Mouse (Mus musculus): ENCODE measurements at regions not wholly inside any gene's neighbourhood (a gene's known extent, or its start where the extent isn't known, plus 50 kb on each side); places are given as distances from the start of the nearest gene placed in this dataset.

DNA sequence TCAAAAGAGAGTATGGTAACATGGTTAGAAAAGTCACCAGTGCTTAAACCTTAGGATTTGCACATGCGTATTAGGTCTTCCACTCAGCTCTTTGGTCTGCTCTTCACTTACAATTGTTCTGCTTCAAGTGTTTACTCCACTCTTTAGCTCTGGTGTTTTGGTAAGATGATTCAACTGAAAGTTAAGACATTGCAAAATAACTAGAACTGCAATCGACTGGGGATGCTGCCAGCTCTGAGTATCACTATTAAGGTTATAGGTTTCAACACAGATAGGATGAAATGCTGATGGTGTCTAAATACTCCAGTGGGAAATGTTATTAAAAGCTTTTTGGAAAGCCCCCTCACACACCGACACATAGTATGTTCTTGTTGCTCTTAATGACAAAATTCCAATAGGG is 156.6 kb upstream of the Thumpd2 start:
- H3K27ac ChIP-seq (ENCODE audit: insufficient read depth, low read depth, low read length, poor library complexity, severe bottlenecking), result no peak overlapping the region
- in situ Hi-C loops (cut with MboI; ENCODE audit: low sequenced_read_pairs in 2 of 2, unreplicated experiment in 2 of 2), result no loop called here
- no peak for DNase-seq (ENCODE audit: low read depth, low spot score)
- no peak overlapping the region for H3K9ac ChIP-seq (ENCODE audit: insufficient read depth, low read depth, low read length, poor library complexity, severe bottlenecking)
- TF ChIP-seq HCFC1 (IDR thresholded peaks at IDR 0.05; ENCODE audit: borderline replicate concordance, insufficient read depth, low read length), result no peak
- TF ChIP-seq MAFK (IDR thresholded peaks at IDR 0.05; ENCODE audit: insufficient read depth, low read depth, low read length), result no peak
- no peak for TF ChIP-seq ZC3H11A (IDR thresholded peaks at IDR 0.05; ENCODE audit: borderline replicate concordance, low read depth, low read length)
- TF ChIP-seq CHD2 (IDR thresholded peaks at IDR 0.05; ENCODE audit: low read depth, low read length), result no peak
- no peak for TF ChIP-seq ZNF384 (IDR thresholded peaks at IDR 0.05; ENCODE audit: low read depth, low read length)
- H3K9me3 ChIP-seq (ENCODE audit: control insufficient read depth, insufficient read depth, low read depth, low read length), result no peaks in the 10 kb centered on the region
- no peaks in the 10 kb centered on the region for H3K36me3 ChIP-seq (ENCODE audit: control insufficient read depth, insufficient read depth, low read length, poor library complexity, severe bottlenecking)
- no peak overlapping the region for H3K4me3 ChIP-seq (ENCODE audit: insufficient read depth in 1 of 2, low read depth in 1 of 2, low read length in 2 of 2, poor library complexity in 1 of 2, severe bottlenecking in 1 of 2)
- no peaks in the 10 kb centered on the region for H3K4me1 ChIP-seq (ENCODE audit: control insufficient read depth in 2 of 2, insufficient read depth in 2 of 2, low read length in 2 of 2, poor library complexity in 1 of 2)

- H3K4me3 ChIP-seq (ENCODE audit: insufficient read depth in 1 of 2, low read depth in 1 of 2, low read length in 2 of 2, poor library complexity in 1 of 2, severe bottlenecking in 1 of 2), result no peak overlapping the region
- no peak overlapping the region for H3K27ac ChIP-seq (ENCODE audit: insufficient read depth, low read depth, low read length, poor library complexity, severe bottlenecking)
- H3K36me3 ChIP-seq (ENCODE audit: control insufficient read depth, insufficient read depth, low read length, poor library complexity, severe bottlenecking), result no peaks in the 10 kb centered on the region
- in situ Hi-C loops (cut with MboI; ENCODE audit: low sequenced_read_pairs in 2 of 2, unreplicated experiment in 2 of 2), result no loop called here
- TF ChIP-seq ZC3H11A (IDR thresholded peaks at IDR 0.05; ENCODE audit: borderline replicate concordance, low read depth, low read length), result no peak
- no peak overlapping the region for H3K9ac ChIP-seq (ENCODE audit: insufficient read depth, low read depth, low read length, poor library complexity, severe bottlenecking)
- H3K9me3 ChIP-seq (ENCODE audit: control insufficient read depth, insufficient read depth, low read depth, low read length), result no peaks in the 10 kb centered on the region
- H3K4me1 ChIP-seq (ENCODE audit: control insufficient read depth in 2 of 2, insufficient read depth in 2 of 2, low read length in 2 of 2, poor library complexity in 1 of 2), result no peaks in the 10 kb centered on the region
- no peak for DNase-seq (ENCODE audit: low read depth, low spot score)
Observed at GRCm38 (mm10) chr17:81214844-81215243, 150.0 kb upstream of the Thumpd2 start.

- no peak overlapping the region for H3K9ac ChIP-seq (ENCODE audit: insufficient read depth, low read depth, low read length, poor library complexity, severe bottlenecking)
- in situ Hi-C loops (cut with MboI; ENCODE audit: low sequenced_read_pairs in 2 of 2, unreplicated experiment in 2 of 2), result no loop called here
- no peak for DNase-seq (ENCODE audit: low read depth, low spot score)
Observed at GRCm38 (mm10) chr17:81212043-81212442, 147.2 kb upstream of the Thumpd2 start.

GRCm38 (mm10) chr17:81210389-81210788 is 145.5 kb upstream of the Thumpd2 start:
- in situ Hi-C loops (cut with MboI; ENCODE audit: low sequenced_read_pairs in 2 of 2, unreplicated experiment in 2 of 2), result no loop called here
- DNase-seq (ENCODE audit: low read depth, low spot score), result no peak
- no peaks in the 10 kb centered on the region; the same call in 1 of the 2 replicates for H3K9me3 ChIP-seq (ENCODE audit: control insufficient read depth, insufficient read depth, low read depth, low read length)

More at GRCm38 (mm10) chr17:81212043-81212442, 147.2 kb upstream of the Thumpd2 start:
- Histone ChIP-seq H3K9me3 (ENCODE audit: control insufficient read depth, insufficient read depth, low read depth, low read length) (no peaks in the 10 kb centered on the region; the same call in 1 of the 2 replicates), H3K4me3 (ENCODE audit: insufficient read depth in 1 of 2, low read depth in 1 of 2, low read length in 2 of 2, poor library complexity in 1 of 2, severe bottlenecking in 1 of 2) (no peak overlapping the region), H3K4me1 (ENCODE audit: control insufficient read depth in 2 of 2, insufficient read depth in 2 of 2, low read length in 2 of 2, poor library complexity in 1 of 2) (no peaks in the 10 kb centered on the region), H3K36me3 (ENCODE audit: control insufficient read depth, insufficient read depth, low read length, poor library complexity, severe bottlenecking) (no peaks in the 10 kb centered on the region), H3K27ac (ENCODE audit: insufficient read depth, low read depth, low read length, poor library complexity, severe bottlenecking) (no peak overlapping the region)
- TF ChIP-seq CHD2 (IDR thresholded peaks at IDR 0.05; ENCODE audit: low read depth, low read length) (no peak), ZNF384 (IDR thresholded peaks at IDR 0.05; ENCODE audit: low read depth, low read length) (no peak), MAFK (IDR thresholded peaks at IDR 0.05; ENCODE audit: insufficient read depth, low read depth, low read length) (no peak), ZC3H11A (IDR thresholded peaks at IDR 0.05; ENCODE audit: borderline replicate concordance, low read depth, low read length) (no peak), HCFC1 (IDR thresholded peaks at IDR 0.05; ENCODE audit: borderline replicate concordance, insufficient read depth, low read length) (no peak)

GRCm38 (mm10) chr17:81209323-81209722 is 144.4 kb upstream of the Thumpd2 start:
- TF ChIP-seq ZC3H11A (IDR thresholded peaks at IDR 0.05; ENCODE audit: borderline replicate concordance, low read depth, low read length) (no peak), ZNF384 (IDR thresholded peaks at IDR 0.05; ENCODE audit: low read depth, low read length) (no peak), CHD2 (IDR thresholded peaks at IDR 0.05; ENCODE audit: low read depth, low read length) (no peak), MAFK (IDR thresholded peaks at IDR 0.05; ENCODE audit: insufficient read depth, low read depth, low read length) (no peak), HCFC1 (IDR thresholded peaks at IDR 0.05; ENCODE audit: borderline replicate concordance, insufficient read depth, low read length) (no peak)
- in situ Hi-C loops (cut with MboI; ENCODE audit: low sequenced_read_pairs in 2 of 2, unreplicated experiment in 2 of 2), result no loop called here

More at GRCm38 (mm10) chr17:81210389-81210788, 145.5 kb upstream of the Thumpd2 start:
- no peak overlapping the region for H3K27ac ChIP-seq (ENCODE audit: insufficient read depth, low read depth, low read length, poor library complexity, severe bottlenecking)
- H3K4me3 ChIP-seq (ENCODE audit: insufficient read depth in 1 of 2, low read depth in 1 of 2, low read length in 2 of 2, poor library complexity in 1 of 2, severe bottlenecking in 1 of 2), result no peak overlapping the region
- TF ChIP-seq ZNF384 (IDR thresholded peaks at IDR 0.05; ENCODE audit: low read depth, low read length) (no peak), CHD2 (IDR thresholded peaks at IDR 0.05; ENCODE audit: low read depth, low read length) (no peak), HCFC1 (IDR thresholded peaks at IDR 0.05; ENCODE audit: borderline replicate concordance, insufficient read depth, low read length) (no peak), ZC3H11A (IDR thresholded peaks at IDR 0.05; ENCODE audit: borderline replicate concordance, low read depth, low read length) (no peak), MAFK (IDR thresholded peaks at IDR 0.05; ENCODE audit: insufficient read depth, low read depth, low read length) (no peak)
- no peak overlapping the region for H3K9ac ChIP-seq (ENCODE audit: insufficient read depth, low read depth, low read length, poor library complexity, severe bottlenecking)
- H3K36me3 ChIP-seq (ENCODE audit: control insufficient read depth, insufficient read depth, low read length, poor library complexity, severe bottlenecking), result no peaks in the 10 kb centered on the region
- H3K4me1 ChIP-seq (ENCODE audit: control insufficient read depth in 2 of 2, insufficient read depth in 2 of 2, low read length in 2 of 2, poor library complexity in 1 of 2), result no peaks in the 10 kb centered on the region

More at GRCm38 (mm10) chr17:81209323-81209722, 144.4 kb upstream of the Thumpd2 start:
- no peaks in the 10 kb centered on the region for H3K4me1 ChIP-seq (ENCODE audit: control insufficient read depth in 2 of 2, insufficient read depth in 2 of 2, low read length in 2 of 2, poor library complexity in 1 of 2)
- no peaks in the 10 kb centered on the region; the same call in 1 of the 2 replicates for H3K9me3 ChIP-seq (ENCODE audit: control insufficient read depth, insufficient read depth, low read depth, low read length)
- no peaks in the 10 kb centered on the region for H3K36me3 ChIP-seq (ENCODE audit: control insufficient read depth, insufficient read depth, low read length, poor library complexity, severe bottlenecking)
- no peak overlapping the region for H3K4me3 ChIP-seq (ENCODE audit: insufficient read depth in 1 of 2, low read depth in 1 of 2, low read length in 2 of 2, poor library complexity in 1 of 2, severe bottlenecking in 1 of 2)
- H3K27ac ChIP-seq (ENCODE audit: insufficient read depth, low read depth, low read length, poor library complexity, severe bottlenecking), result no peak overlapping the region
- H3K9ac ChIP-seq (ENCODE audit: insufficient read depth, low read depth, low read length, poor library complexity, severe bottlenecking), result no peak overlapping the region
- DNase-seq (ENCODE audit: low read depth, low spot score), result no peak

All from ES-E14 (cell line).